Mouse (Mus musculus) thymus, postnatal 10 days (tissue): Measurements from ENCODE around the gene Prkch.
A peak's percentile ranks its signal among the peaks of the same experiment; 100 is the strongest.

Experiments
- DNase-seq, 2 experiments: peaks; one replicate each; pipeline ENCODE4 v3.0.0; 2021; ENCODE audit warnings: low spot score in 2 of 2

The Prkch gene

DNA sequence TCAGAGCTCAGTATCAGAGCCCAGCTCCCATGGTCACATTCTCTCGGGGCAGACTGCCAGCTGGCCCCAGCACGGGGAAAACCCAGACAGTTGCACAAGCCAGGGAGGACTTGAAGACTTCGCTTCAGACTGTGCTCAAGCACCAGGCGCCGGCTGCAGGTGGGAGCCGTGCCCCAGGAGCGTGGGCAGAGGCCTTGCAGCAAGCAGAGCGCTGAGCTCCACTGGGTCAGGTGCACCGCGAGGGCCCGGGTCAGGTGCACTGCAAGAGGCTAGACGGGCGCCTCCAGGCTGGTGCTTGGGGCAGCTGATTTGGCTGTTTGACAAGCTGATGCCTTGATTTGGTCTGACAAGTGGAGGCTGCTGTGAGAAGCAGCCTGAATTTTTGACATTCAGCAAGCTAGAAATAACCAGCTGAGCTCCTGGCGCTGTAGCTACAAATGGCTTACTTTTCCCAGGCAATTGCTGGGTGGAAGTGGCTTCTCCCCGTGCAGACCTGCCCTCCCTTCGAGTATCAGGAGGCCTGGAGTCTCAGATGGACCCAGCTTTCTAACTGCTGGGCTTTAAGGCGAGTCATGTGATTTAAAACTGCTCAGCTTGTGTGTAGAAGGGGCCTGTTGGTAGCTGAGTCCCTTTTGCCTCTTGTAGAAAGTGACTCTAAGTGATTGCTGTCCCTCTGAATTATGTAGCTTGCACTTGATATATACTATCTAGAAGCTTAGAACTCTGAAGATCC is 209.7 kb downstream of the Prkch start:
- peak; percentile 44 to 55 for DNase-seq

- no peak for DNase-seq
Measured at GRCm38 (mm10) chr12:73799671-73800070, 215.1 kb downstream of the Prkch start.

- DNase-seq, result no peak
Measured at GRCm38 (mm10) chr12:73800886-73801285, 216.3 kb downstream of the Prkch start.

DNA sequence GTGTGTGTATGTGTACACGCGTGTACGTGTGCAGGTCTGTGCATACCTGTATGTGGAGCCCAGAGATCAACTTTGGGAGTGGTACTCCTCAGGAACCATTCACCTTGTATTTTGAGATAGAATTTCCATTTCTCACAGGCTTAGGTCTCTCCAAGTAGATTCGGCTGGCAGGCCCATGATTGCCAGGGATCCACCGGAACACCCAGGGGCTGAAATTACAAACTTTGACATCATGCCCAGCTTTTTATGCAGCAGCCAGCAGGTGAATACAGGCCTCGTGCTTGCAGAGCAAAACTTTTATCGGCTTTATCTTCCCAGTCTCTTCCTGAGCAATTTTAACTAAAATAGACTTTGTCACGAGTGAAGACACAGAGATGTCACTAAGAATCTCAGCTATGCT is 217.2 kb downstream of the Prkch start:
- DNase-seq, result no peak

- no peak for DNase-seq
Measured at GRCm38 (mm10) chr12:73802379-73803057, 217.9 kb downstream of the Prkch start.

DNA sequence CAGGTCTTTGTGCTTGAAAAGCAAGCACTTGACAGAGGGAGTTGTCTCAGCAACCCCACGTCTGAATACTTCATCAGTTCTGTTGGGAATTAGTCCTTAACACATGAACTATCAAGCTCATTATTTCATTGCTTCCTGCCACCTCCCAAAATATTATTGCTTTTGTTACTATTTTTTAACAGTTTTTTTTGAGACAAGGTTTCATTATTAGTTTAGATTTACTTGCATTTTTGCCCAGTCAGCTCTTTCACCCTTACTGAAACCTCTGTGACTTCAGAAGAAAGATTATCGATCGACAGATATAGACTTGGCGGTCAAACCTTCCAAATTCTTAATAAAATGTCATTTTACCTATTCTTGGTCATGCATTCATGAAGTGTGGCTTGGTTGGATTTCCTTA is 219.3 kb downstream of the Prkch start:
- no peak for DNase-seq

GRCm38 (mm10) chr12:73805541-73805940 is 220.9 kb downstream of the Prkch start:
- DNase-seq, result no peak

- DNase-seq, result no peak
Measured at GRCm38 (mm10) chr12:73806003-73806402, 221.4 kb downstream of the Prkch start.

DNA sequence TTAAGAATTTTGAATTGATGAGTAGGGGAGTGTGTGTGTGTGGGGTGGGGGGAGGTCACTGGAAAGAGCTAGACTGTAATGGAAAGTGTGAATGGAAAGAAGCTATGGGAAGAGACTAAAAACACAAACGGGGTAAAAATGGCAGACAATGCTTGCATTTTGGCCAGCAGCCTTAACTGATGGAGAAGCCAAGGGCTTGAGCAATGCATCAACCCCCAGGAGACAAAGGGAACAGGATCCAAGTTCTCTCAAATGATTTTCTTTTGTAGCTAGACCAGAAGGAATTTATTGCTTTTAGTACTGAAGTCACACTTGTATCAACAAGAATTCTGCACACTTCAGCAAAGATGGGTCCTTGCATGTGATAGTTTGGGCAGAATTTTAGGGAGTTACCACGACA is 222.6 kb downstream of the Prkch start:
- no peak for DNase-seq

GRCm38 (mm10) chr12:73810041-73810795 is 225.6 kb downstream of the Prkch start:
- no peak for DNase-seq

GRCm38 (mm10) chr12:73810903-73811302 is 226.3 kb downstream of the Prkch start:
- DNase-seq, result no peak

GRCm38 (mm10) chr12:73812198-73812597 is 227.6 kb downstream of the Prkch start:
- DNase-seq, result no peak

- no peak for DNase-seq
Measured at GRCm38 (mm10) chr12:73813016-73813900, 228.7 kb downstream of the Prkch start.

DNA sequence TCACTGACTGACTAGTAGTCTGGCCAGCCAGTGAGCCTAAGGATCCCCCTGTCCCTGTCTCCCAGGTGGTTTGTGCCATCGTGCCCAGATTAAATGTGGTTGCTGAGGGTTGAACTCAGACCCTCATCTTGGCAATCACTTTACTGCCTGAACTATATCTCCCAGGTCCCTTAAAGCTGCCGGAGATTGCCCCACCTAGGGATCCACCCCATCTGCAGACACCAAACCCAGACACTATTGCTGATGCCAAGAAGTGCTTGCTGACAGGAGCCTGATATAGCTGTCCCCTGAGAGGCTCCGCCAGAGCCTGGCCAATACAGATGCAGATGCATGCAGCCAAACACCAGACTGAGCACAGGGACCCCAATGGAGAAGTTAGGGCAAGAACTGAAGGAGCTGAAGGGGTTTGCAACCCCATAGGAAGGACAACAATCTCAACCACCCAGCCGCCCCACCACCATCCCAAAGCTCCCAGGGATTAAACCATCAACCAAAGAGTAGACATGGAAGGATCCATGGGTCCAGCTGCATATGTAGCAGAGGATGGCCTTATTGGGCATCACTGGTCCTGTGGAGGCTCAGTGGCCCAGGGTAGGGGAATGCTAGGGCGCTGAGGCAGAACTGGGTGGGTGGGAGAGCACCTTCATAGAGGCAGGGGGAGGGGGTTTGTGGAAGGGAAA is 229.6 kb downstream of the Prkch start:
- no peak for DNase-seq

DNA sequence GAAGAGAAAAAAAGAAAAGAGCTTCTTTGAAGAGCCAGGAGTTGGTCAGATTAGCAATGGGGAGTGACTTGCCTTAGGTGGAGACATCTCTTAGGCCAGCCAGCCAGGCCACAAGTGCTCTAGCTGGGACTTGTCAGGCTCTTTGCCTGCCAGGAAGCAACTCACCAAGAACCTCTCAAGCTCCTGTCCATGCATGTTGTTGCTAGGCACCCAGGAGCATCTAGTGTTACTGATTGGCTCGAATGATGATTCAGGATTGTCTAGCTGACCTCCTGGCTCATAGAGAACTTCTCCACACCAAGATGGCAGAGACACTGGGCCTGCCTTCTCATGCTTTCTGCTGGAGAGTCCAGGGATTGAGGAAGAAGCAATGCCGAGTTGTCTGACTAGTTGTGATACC is 230.3 kb downstream of the Prkch start:
- no peak for DNase-seq

- DNase-seq, result no peak
Measured at GRCm38 (mm10) chr12:73815463-73815862, 230.9 kb downstream of the Prkch start.

- no peak for DNase-seq
Measured at GRCm38 (mm10) chr12:73815892-73816291, 231.3 kb downstream of the Prkch start.

DNA sequence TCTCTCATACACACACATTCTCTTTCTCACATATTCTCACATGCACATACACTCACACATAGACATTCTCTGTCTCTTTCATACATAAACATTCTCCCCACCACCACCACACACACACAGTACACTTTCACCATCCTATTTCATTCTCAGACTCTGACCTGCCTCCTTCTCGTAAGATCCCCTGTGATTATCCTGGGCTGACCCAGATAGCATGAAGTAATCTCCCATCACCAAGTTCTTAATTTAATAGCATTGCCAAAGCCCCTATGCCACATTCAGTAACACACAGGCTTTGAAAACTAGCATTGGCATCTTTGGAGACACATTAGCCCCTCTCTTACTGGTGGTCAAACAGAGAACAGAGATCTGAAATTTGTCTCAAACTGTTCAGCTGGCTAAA is 232.3 kb downstream of the Prkch start:
- no peak for DNase-seq

GRCm38 (mm10) chr12:73818801-73819200 is 234.2 kb downstream of the Prkch start:
- no peak for DNase-seq

GRCm38 (mm10) chr12:73821176-73821575 is 236.6 kb downstream of the Prkch start:
- no peak for DNase-seq

DNA sequence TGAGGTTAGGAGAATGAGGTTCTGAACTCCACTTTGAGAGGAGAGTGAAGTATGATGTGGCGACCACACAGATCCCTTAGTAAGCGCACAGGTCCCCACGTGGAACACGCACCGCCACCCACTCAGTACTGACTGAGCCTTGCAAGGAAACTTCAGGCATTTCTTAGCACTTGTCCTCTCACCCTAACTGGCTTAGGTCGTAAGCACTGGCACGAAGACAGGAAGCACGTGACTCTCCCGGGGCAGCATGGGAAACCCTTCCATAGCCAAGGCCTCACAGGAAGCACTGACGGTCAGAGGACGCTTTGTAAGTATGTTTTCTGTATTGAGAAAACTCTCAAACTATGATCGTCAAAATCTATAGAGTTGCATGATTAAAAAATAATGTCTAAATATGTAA is 237.7 kb downstream of the Prkch start:
- no peak for DNase-seq
